Mouse (Mus musculus): ENCODE data around the gene Tmem63c. TPM values are rescaled to one million over a fixed set of nuclear protein-coding genes. Genes with fewer than 3 reads are reported as not detected.
A peak's percentile ranks its signal among the peaks of the same experiment; 100 is the strongest.

The Tmem63c gene
- polyA plus RNA-seq, 1 experiment from 2014 or later, result not detected

- Histone ChIP-seq H3K27me3 (replicated peaks; ENCODE audit: control insufficient read depth, insufficient read depth, low read length) (peaks cover 71% of the 10 kb centered on the region), H3K9me3 (ENCODE audit: control insufficient read depth, low read length) (no peaks in the 10 kb centered on the region), H3K4me1 (replicated peaks; ENCODE audit: control insufficient read depth, insufficient read depth, low read length) (no peaks in the 10 kb centered on the region), H3K36me3 (ENCODE audit: control insufficient read depth, insufficient read depth, low read length) (no peaks in the 10 kb centered on the region), H3K9ac (ENCODE audit: low read depth, low read length) (no peak overlapping the region), H3K4me2 (no peak overlapping the region), H3K27ac (ENCODE audit: low read depth, low read length) (no peak overlapping the region), H3K4me3 (ENCODE audit: low read depth, low read length) (no peak overlapping the region)
- ATAC-seq (replicated peaks; ENCODE audit: low FRiP score) (no peak), DNase-seq (ENCODE audit: low spot score) (peak; percentile 78)
- WGBS, result 4% methylated on average over 28 of the region's 28 CpGs
These were observed 37.5 kb upstream of the Tmem63c start for GRCm38 (mm10) chr12:86983470-86984193.

- 11% methylated on average over 6 of the region's 6 CpGs for WGBS
- ATAC-seq (replicated peaks; ENCODE audit: low FRiP score), result no peak
These were observed 37.0 kb upstream of the Tmem63c start for GRCm38 (mm10) chr12:86984194-86984555.

GRCm38 (mm10) chr12:86986562-86986961 is 34.6 kb upstream of the Tmem63c start:
- H3K27me3 ChIP-seq (replicated peaks; ENCODE audit: control insufficient read depth, insufficient read depth, low read length), result peaks cover 80% of the 10 kb centered on the region
- no peak for DNase-seq (ENCODE audit: low spot score)
- H3K4me3 ChIP-seq (ENCODE audit: low read depth, low read length), result no peak overlapping the region
- no peaks in the 10 kb centered on the region for H3K9me3 ChIP-seq (ENCODE audit: control insufficient read depth, low read length)
- H3K27ac ChIP-seq (ENCODE audit: low read depth, low read length), result no peak overlapping the region
- no peak overlapping the region for H3K9ac ChIP-seq (ENCODE audit: low read depth, low read length)
- no peaks in the 10 kb centered on the region for H3K36me3 ChIP-seq (ENCODE audit: control insufficient read depth, insufficient read depth, low read length)
- WGBS, result 65% methylated on average over 4 of the region's 4 CpGs
- peaks cover 6% of the 10 kb centered on the region; the same call in 1 of the 2 replicates for H3K4me1 ChIP-seq (replicated peaks; ENCODE audit: control insufficient read depth, insufficient read depth, low read length)
- no peak overlapping the region for H3K4me2 ChIP-seq
- no peak for ATAC-seq (replicated peaks; ENCODE audit: low FRiP score)

More at GRCm38 (mm10) chr12:86984194-86984555, 37.0 kb upstream of the Tmem63c start:
- H3K27ac ChIP-seq (ENCODE audit: low read depth, low read length), result no peak overlapping the region
- H3K4me2 ChIP-seq, result no peak overlapping the region
- peaks cover 72% of the 10 kb centered on the region for H3K27me3 ChIP-seq (replicated peaks; ENCODE audit: control insufficient read depth, insufficient read depth, low read length)
- peak; percentile 58 for DNase-seq (ENCODE audit: low spot score)
- no peaks in the 10 kb centered on the region for H3K36me3 ChIP-seq (ENCODE audit: control insufficient read depth, insufficient read depth, low read length)
- no peak overlapping the region for H3K9ac ChIP-seq (ENCODE audit: low read depth, low read length)
- H3K9me3 ChIP-seq (ENCODE audit: control insufficient read depth, low read length), result no peaks in the 10 kb centered on the region
- H3K4me3 ChIP-seq (ENCODE audit: low read depth, low read length), result no peak overlapping the region
- H3K4me1 ChIP-seq (replicated peaks; ENCODE audit: control insufficient read depth, insufficient read depth, low read length), result no peaks in the 10 kb centered on the region

GRCm38 (mm10) chr12:86988227-86988626 is 32.9 kb upstream of the Tmem63c start:
- Histone ChIP-seq H3K4me2 (no peak overlapping the region), H3K27ac (ENCODE audit: low read depth, low read length) (no peak overlapping the region), H3K4me3 (ENCODE audit: low read depth, low read length) (no peak overlapping the region), H3K4me1 (replicated peaks; ENCODE audit: control insufficient read depth, insufficient read depth, low read length) (peaks cover 6% of the 10 kb centered on the region; the same call in 1 of the 2 replicates), H3K9ac (ENCODE audit: low read depth, low read length) (no peak overlapping the region), H3K36me3 (ENCODE audit: control insufficient read depth, insufficient read depth, low read length) (no peaks in the 10 kb centered on the region), H3K9me3 (ENCODE audit: control insufficient read depth, low read length) (no peaks in the 10 kb centered on the region), H3K27me3 (replicated peaks; ENCODE audit: control insufficient read depth, insufficient read depth, low read length) (peaks cover 76% of the 10 kb centered on the region)
- DNase-seq (ENCODE audit: low spot score) (no peak), ATAC-seq (replicated peaks; ENCODE audit: low FRiP score) (no peak)
- 38% methylated on average over 16 of the region's 16 CpGs for WGBS

- DNase-seq (ENCODE audit: low spot score) (no peak), ATAC-seq (replicated peaks; ENCODE audit: low FRiP score) (no peak)
- H3K4me2 ChIP-seq, result no peak overlapping the region
- H3K4me3 ChIP-seq (ENCODE audit: low read depth, low read length), result no peak overlapping the region
- H3K9me3 ChIP-seq (ENCODE audit: control insufficient read depth, low read length), result no peaks in the 10 kb centered on the region
- H3K4me1 ChIP-seq (replicated peaks; ENCODE audit: control insufficient read depth, insufficient read depth, low read length), result peaks cover 6% of the 10 kb centered on the region; the same call in 1 of the 2 replicates
- no peak overlapping the region for H3K27ac ChIP-seq (ENCODE audit: low read depth, low read length)
- H3K9ac ChIP-seq (ENCODE audit: low read depth, low read length), result no peak overlapping the region
- peaks cover 64% of the 10 kb centered on the region for H3K27me3 ChIP-seq (replicated peaks; ENCODE audit: control insufficient read depth, insufficient read depth, low read length)
- no peaks in the 10 kb centered on the region for H3K36me3 ChIP-seq (ENCODE audit: control insufficient read depth, insufficient read depth, low read length)
- WGBS, result 9% methylated on average over 15 of the region's 15 CpGs
These were observed 31.8 kb upstream of the Tmem63c start for GRCm38 (mm10) chr12:86989378-86989777.

- no peak within 1 kb of the TSS for H3K27ac ChIP-seq (ENCODE audit: low read depth, low read length)
- ATAC-seq (replicated peaks; ENCODE audit: low FRiP score), result no peak
- DNase-seq (ENCODE audit: low spot score), result peak; percentile 52
- peak within 1 kb of the TSS; percentile 37; the same call in 1 of the 2 replicates for H3K4me2 ChIP-seq
- no peaks in the 10 kb centered on the region for H3K36me3 ChIP-seq (ENCODE audit: control insufficient read depth, insufficient read depth, low read length)
- H3K9me3 ChIP-seq (ENCODE audit: control insufficient read depth, low read length), result no peaks in the 10 kb centered on the region
- H3K9ac ChIP-seq (ENCODE audit: low read depth, low read length), result no peak within 1 kb of the TSS
- H3K4me3 ChIP-seq (ENCODE audit: low read depth, low read length), result 0 out of 2 replicates have a peak within 1 kb of the TSS, but pooled peaks have one; percentile 3
- H3K4me1 ChIP-seq (replicated peaks; ENCODE audit: control insufficient read depth, insufficient read depth, low read length), result peaks cover 6% of the 10 kb centered on the region; the same call in 1 of the 2 replicates
- WGBS, result 2% methylated on average over 65 of the region's 68 CpGs
- peaks cover 58% of the 10 kb centered on the region for H3K27me3 ChIP-seq (replicated peaks; ENCODE audit: control insufficient read depth, insufficient read depth, low read length)
These were observed 31.0 kb upstream of the Tmem63c start, which contains the start of gene Zdhhc22 for GRCm38 (mm10) chr12:86989890-86990754. Zdhhc22 (minus strand) TSS chr12:86990430.

GRCm38 (mm10) chr12:86990755-86991110 is 30.4 kb upstream of the Tmem63c start:
- Histone ChIP-seq H3K9ac (ENCODE audit: low read depth, low read length) (no peak overlapping the region), H3K27me3 (replicated peaks; ENCODE audit: control insufficient read depth, insufficient read depth, low read length) (peaks cover 58% of the 10 kb centered on the region), H3K4me2 (no peak overlapping the region), H3K4me1 (replicated peaks; ENCODE audit: control insufficient read depth, insufficient read depth, low read length) (peaks cover 6% of the 10 kb centered on the region; the same call in 1 of the 2 replicates), H3K27ac (ENCODE audit: low read depth, low read length) (no peak overlapping the region), H3K36me3 (ENCODE audit: control insufficient read depth, insufficient read depth, low read length) (no peaks in the 10 kb centered on the region), H3K4me3 (ENCODE audit: low read depth, low read length) (no peak overlapping the region), H3K9me3 (ENCODE audit: control insufficient read depth, low read length) (no peaks in the 10 kb centered on the region)
- ATAC-seq (replicated peaks; ENCODE audit: low FRiP score) (no peak), DNase-seq (ENCODE audit: low spot score) (no peak)
- WGBS, result 42% methylated on average over 2 of the region's 2 CpGs

- 40% methylated on average over 4 of the region's 4 CpGs for WGBS
- DNase-seq (ENCODE audit: low spot score), result no peak
- Histone ChIP-seq H3K4me1 (replicated peaks; ENCODE audit: control insufficient read depth, insufficient read depth, low read length) (peaks cover 6% of the 10 kb centered on the region; the same call in 1 of the 2 replicates), H3K27me3 (replicated peaks; ENCODE audit: control insufficient read depth, insufficient read depth, low read length) (peaks cover 29% of the 10 kb centered on the region), H3K4me3 (ENCODE audit: low read depth, low read length) (no peak overlapping the region), H3K4me2 (no peak overlapping the region), H3K9me3 (ENCODE audit: control insufficient read depth, low read length) (no peaks in the 10 kb centered on the region), H3K9ac (ENCODE audit: low read depth, low read length) (no peak overlapping the region), H3K36me3 (ENCODE audit: control insufficient read depth, insufficient read depth, low read length) (no peaks in the 10 kb centered on the region), H3K27ac (ENCODE audit: low read depth, low read length) (no peak overlapping the region)
- no peak for ATAC-seq (replicated peaks; ENCODE audit: low FRiP score)
These were observed 27.0 kb upstream of the Tmem63c start for GRCm38 (mm10) chr12:86994166-86994565.
